ENCODE assay signal across 8 mouse cellular contexts in the genomic region with DNA sequence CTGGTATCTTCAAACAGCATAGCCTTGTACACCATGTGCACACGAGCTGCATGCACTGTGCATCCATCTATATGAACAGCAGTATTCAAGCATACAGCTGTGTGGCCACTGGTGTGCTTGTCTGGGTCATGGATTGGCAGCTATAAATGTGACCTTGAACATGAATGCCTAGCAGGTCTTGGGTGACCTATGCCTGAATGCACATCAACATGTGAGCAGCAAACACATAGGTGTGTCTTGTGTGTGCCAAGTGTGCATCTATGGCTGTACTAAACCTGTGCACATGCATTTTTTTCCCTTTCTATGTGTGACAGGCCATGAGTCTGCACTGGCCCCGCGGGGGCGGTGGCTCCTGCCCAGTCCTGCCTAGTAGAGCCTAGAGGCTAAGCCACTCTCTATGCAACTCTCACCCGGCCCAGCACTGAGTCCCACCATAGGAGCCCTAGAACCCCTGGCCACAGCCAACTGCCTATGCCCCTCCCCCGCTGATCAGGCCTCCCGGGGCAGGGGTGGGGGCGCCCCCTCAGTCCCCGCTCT. TPM values are rescaled to one million over a fixed set of nuclear protein-coding genes. Genes with fewer than 3 reads are reported as not detected.
A peak's percentile ranks its signal among the peaks of the same experiment; 100 is the strongest.
DNase-seq lines count a peak whose midpoint lies in the region; ATAC-seq and TF ChIP-seq lines count a peak whose summit lies in the region.

No protein-coding gene starts in this region.

- no peaks in the 10 kb centered on the region for H3K79me2 ChIP-seq in heart, adult 2 months (replicated peaks; ENCODE audit: control insufficient read depth, insufficient read depth, low read length)

- peak overlapping the region; percentile 71 for H3K27ac ChIP-seq in heart, adult 2 months
- peak overlapping the region; percentile 81 for H3K27ac ChIP-seq in embryonic facial prominence, embryonic 14.5 days (replicated peaks; ENCODE audit: low read depth, low read length)
- peak overlapping the region; percentile 87 for H3K27ac ChIP-seq in intestine, embryonic 14.5 days (ENCODE audit: low read depth)
- H3K27ac ChIP-seq in midbrain, embryonic 16.5 days (ENCODE audit: low read length): peak overlapping the region; percentile 78

- H3K4me2 ChIP-seq in embryonic facial prominence, embryonic 14.5 days (ENCODE audit: low read depth, low read length): peak overlapping the region; percentile 55
- H3K4me2 ChIP-seq in intestine, embryonic 14.5 days (ENCODE audit: low read length): peak overlapping the region; percentile 78
- H3K4me2 ChIP-seq in midbrain, embryonic 16.5 days (ENCODE audit: low read length): peak overlapping the region; percentile 94

- TF ChIP-seq CTCF in heart, adult 2 months (IDR thresholded peaks at IDR 0.05): no peak

- peak overlapping the region; percentile 57 for H3K9ac ChIP-seq in heart, adult 2 months (ENCODE audit: low read depth, low read length)
- peak overlapping the region; percentile 78 for H3K9ac ChIP-seq in embryonic facial prominence, embryonic 14.5 days (ENCODE audit: low read depth, low read length)
- H3K9ac ChIP-seq in intestine, embryonic 14.5 days (ENCODE audit: low read length): peak overlapping the region; percentile 64
- H3K9ac ChIP-seq in midbrain, embryonic 16.5 days (ENCODE audit: low read depth, low read length): peak overlapping the region; percentile 78

- no peak for TF ChIP-seq POLR2A in heart, adult 2 months (IDR thresholded peaks at IDR 0.05; ENCODE audit: insufficient read depth, low read depth, low read length)

- WGBS in heart, adult 2 months: 22% methylated on average over 8 of the region's 9 CpGs
- WGBS in embryonic facial prominence, embryonic 14.5 days: 5% methylated on average over 9 of the region's 9 CpGs
- WGBS in intestine, embryonic 14.5 days: 7% methylated on average over 9 of the region's 9 CpGs
- WGBS in midbrain, embryonic 16.5 days: 2% methylated on average over 9 of the region's 9 CpGs

- H3K36me3 ChIP-seq in heart, adult 2 months (ENCODE audit: control insufficient read depth, insufficient read depth, low read length): no peaks in the 10 kb centered on the region
- H3K36me3 ChIP-seq in embryonic facial prominence, embryonic 14.5 days (ENCODE audit: control insufficient read depth, insufficient read depth, low read length): no peaks in the 10 kb centered on the region
- peaks cover 4% of the 10 kb centered on the region; the same call in 1 of the 2 replicates for H3K36me3 ChIP-seq in intestine, embryonic 14.5 days (ENCODE audit: control insufficient read depth, insufficient read depth, low read length)
- no peaks in the 10 kb centered on the region for H3K36me3 ChIP-seq in midbrain, embryonic 16.5 days (ENCODE audit: control insufficient read depth, insufficient read depth, low read length)

- intact Hi-C loops in heart, adult 2 months (cut with DNase I): loop anchor here (2.0 kb wide), 1 partner anchor 43 kb away; no protein-coding TSS in a partner anchor

- no peak for TF ChIP-seq EP300 in heart, adult 2 months (IDR thresholded peaks at IDR 0.05; ENCODE audit: insufficient read depth, low read depth, low read length)

- no peaks in the 10 kb centered on the region; the same call in 1 of the 2 replicates for H3K4me1 ChIP-seq in heart, adult 2 months (ENCODE audit: control insufficient read depth, insufficient read depth, low read length)
- H3K4me1 ChIP-seq in embryonic facial prominence, embryonic 14.5 days (ENCODE audit: control insufficient read depth, insufficient read depth, low read length): peaks cover 24% of the 10 kb centered on the region
- peaks cover 31% of the 10 kb centered on the region for H3K4me1 ChIP-seq in intestine, embryonic 14.5 days (replicated peaks; ENCODE audit: control insufficient read depth, insufficient read depth, low read length)
- H3K4me1 ChIP-seq in midbrain, embryonic 16.5 days (ENCODE audit: control insufficient read depth, insufficient read depth, low read length): peaks cover 20% of the 10 kb centered on the region

- H3K27me3 ChIP-seq in heart, adult 2 months (ENCODE audit: control insufficient read depth, insufficient read depth, low read length): peaks cover 16% of the 10 kb centered on the region
- no peaks in the 10 kb centered on the region for H3K27me3 ChIP-seq in embryonic facial prominence, embryonic 14.5 days (replicated peaks; ENCODE audit: control insufficient read depth, insufficient read depth, low read length)
- no peaks in the 10 kb centered on the region for H3K27me3 ChIP-seq in intestine, embryonic 14.5 days (replicated peaks; ENCODE audit: control insufficient read depth, insufficient read depth, low read length)
- H3K27me3 ChIP-seq in midbrain, embryonic 16.5 days (ENCODE audit: control insufficient read depth, insufficient read depth, low read depth, low read length): no peaks in the 10 kb centered on the region

- H3K9me3 ChIP-seq in embryonic facial prominence, embryonic 14.5 days (ENCODE audit: control insufficient read depth, low read length): no peaks in the 10 kb centered on the region
- no peaks in the 10 kb centered on the region for H3K9me3 ChIP-seq in intestine, embryonic 14.5 days (ENCODE audit: control insufficient read depth, low read length)
- H3K9me3 ChIP-seq in midbrain, embryonic 16.5 days (replicated peaks; ENCODE audit: control insufficient read depth, low read length, poor library complexity, severe bottlenecking): no peaks in the 10 kb centered on the region

- no peak for DNase-seq in heart, adult 2 months
- DNase-seq in heart, adult 8-10 months (ENCODE audit: low spot score): no peak
- no peak for DNase-seq in embryonic facial prominence, embryonic 14.5 days (ENCODE audit: low spot score)
- DNase-seq in intestine, embryonic 14.5 days (ENCODE audit: low spot score): peak; percentile 72
- DNase-seq in adipocyte (ENCODE audit: low spot score): no peak
- DNase-seq in cerebellum, adult 18-20 months: no peak
- no peak for DNase-seq in urinary bladder, postnatal 10 days (ENCODE audit: low spot score)

- ATAC-seq in embryonic facial prominence, embryonic 14.5 days (ENCODE audit: low read depth): peak; percentile 30
- ATAC-seq in intestine, embryonic 14.5 days (replicated peaks; ENCODE audit: low FRiP score, low TSS enrichment, low read depth): peak; percentile 16; the same call in 1 of the 2 replicates
- peak; percentile 77 for ATAC-seq in midbrain, embryonic 16.5 days

- H3K4me3 ChIP-seq in heart, adult 2 months: peak overlapping the region; percentile 52
- H3K4me3 ChIP-seq in embryonic facial prominence, embryonic 14.5 days (ENCODE audit: low read depth, low read length): peak overlapping the region; percentile 74
- H3K4me3 ChIP-seq in intestine, embryonic 14.5 days (ENCODE audit: low read depth, low read length): peak overlapping the region; percentile 71
- H3K4me3 ChIP-seq in midbrain, embryonic 16.5 days (ENCODE audit: low read depth, low read length): peak overlapping the region; percentile 58

RNA-seq across cellular contexts. Expression of a gene that starts 1.3 kb away (rescaled TPM):
- total RNA-seq in heart, adult 2 months (2021): 10 to 100 TPM; 24.2 to 30.6 TPM
- 22.5 and 32.1 TPM in 2 replicates for polyA plus RNA-seq in heart, adult 2 months (2012; rRNA removed)
- total RNA-seq in heart, adult 8-10 months (2022): 10 to 100 TPM; 18.6 to 24.9 (median 21.6) TPM
- 17.6 and 18.7 TPM in 2 replicates for polyA plus RNA-seq in embryonic facial prominence, embryonic 14.5 days (2014; fragmentation: Nextera tagmentation; extraction: Ambion mirVana)
- 13.3 and 13.8 TPM in 2 replicates for polyA plus RNA-seq in intestine, embryonic 14.5 days (2014; fragmentation: Nextera tagmentation; extraction: Ambion mirVana)
- polyA plus RNA-seq in midbrain, embryonic 16.5 days (2015; fragmentation: Nextera tagmentation; extraction: Ambion mirVana): 6.9 TPM in 2 replicates

RNA-seq across cellular contexts. Expression of a gene that starts 24.0 kb away (rescaled TPM):
- total RNA-seq in heart, adult 2 months (2021): 1 to 10 TPM; 1.1 to 1.3 TPM
- 2.6 and 2.9 TPM in 2 replicates for polyA plus RNA-seq in heart, adult 2 months (2012; rRNA removed)
- 1 to 10 TPM in 1 of 4 experiments, under 1 TPM in 3; 0.40 to 1.4 (median 0.69) TPM for total RNA-seq in heart, adult 8-10 months (2022)
- 1.9 and 2.6 TPM in 2 replicates for polyA plus RNA-seq in embryonic facial prominence, embryonic 14.5 days (2014; fragmentation: Nextera tagmentation; extraction: Ambion mirVana)
- not detected in 2 replicates for polyA plus RNA-seq in intestine, embryonic 14.5 days (2014; fragmentation: Nextera tagmentation; extraction: Ambion mirVana)
- polyA plus RNA-seq in midbrain, embryonic 16.5 days (2015; fragmentation: Nextera tagmentation; extraction: Ambion mirVana): 0.09 and 0.24 TPM in 2 replicates

Comparison
In these comparisons a context has a peak if more than half of its experiments do, and no peak if none do; other contexts are left out.
1. ATAC-seq: peak in every context shown above with its lines; median percentile 77 in midbrain, embryonic 16.5 days; 30 in embryonic facial prominence, embryonic 14.5 days; 16 in intestine, embryonic 14.5 days.